Mouse (Mus musculus): ENCODE data around the gene Rgp1. TPM values are rescaled to one million over a fixed set of nuclear protein-coding genes. Genes with fewer than 3 reads are reported as not detected.

Rgp1 gene
- polyA plus RNA-seq, 1 experiment from 2014 or later: 24.8 TPM

DNA sequence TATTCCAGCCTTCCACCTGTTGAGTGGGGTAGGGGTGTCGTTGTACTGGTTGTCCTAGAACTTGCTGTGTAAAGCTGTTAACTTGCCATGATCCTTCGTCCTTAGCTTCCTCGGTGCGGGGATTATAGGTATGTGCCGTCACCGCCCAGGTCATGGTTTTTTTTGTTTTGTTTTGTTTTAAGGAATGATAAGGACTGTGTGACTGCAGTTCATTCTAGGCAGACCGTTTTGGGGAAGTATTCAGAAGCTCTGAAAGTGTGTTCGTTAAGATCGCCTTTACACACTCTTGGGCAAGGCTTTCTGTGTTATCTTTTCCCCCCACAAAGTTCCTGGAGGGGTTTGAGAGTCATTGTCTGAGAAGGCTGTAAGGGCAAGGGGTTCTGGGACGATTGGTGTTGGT is 34.0 kb downstream of the Rgp1 start:
- ATAC-seq (replicated peaks): no peak
- H3K4me2 ChIP-seq: no peak overlapping the region
- no peaks in the 10 kb centered on the region for H3K4me1 ChIP-seq
- H3K9ac ChIP-seq: no peak overlapping the region
- H3K27ac ChIP-seq: no peak overlapping the region
- no peaks in the 10 kb centered on the region for H3K9me3 ChIP-seq
- no peaks in the 10 kb centered on the region for H3K27me3 ChIP-seq (replicated peaks)
- 71% methylated on average over 10 of the region's 10 CpGs for WGBS
- H3K36me3 ChIP-seq (replicated peaks): no peaks in the 10 kb centered on the region
- no peak overlapping the region for H3K4me3 ChIP-seq

DNA sequence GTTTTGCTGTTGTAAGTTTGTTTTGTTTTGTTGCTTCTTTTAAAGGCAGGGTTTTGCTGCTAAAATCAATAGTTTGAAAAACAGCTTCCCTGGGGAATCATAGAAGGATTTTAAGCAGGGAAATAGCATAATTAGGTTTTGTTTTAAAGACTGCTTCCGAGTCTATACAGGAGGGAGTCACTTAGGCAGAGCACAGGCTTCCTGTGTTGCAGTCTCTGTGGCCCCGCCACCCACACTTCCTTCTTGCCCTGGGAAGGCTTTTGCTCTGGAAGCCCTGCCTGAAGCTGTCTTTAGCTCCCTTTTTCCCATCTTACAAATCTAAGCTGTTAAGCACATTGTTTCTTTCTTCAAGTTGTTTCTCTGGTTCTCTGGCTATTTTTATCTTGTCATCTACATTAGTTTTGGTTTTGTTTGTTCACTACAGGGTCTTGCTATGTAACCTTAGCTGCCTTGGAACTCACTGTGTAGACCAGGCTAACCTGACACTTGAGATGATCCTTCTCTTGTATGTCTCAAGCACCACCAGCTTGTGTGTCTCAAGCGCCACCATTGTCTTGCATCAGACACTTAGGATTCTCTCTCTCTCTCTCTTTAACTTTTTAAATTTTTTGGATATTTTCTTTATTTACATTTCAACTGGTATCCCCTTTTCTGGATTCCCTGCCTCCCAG is 34.7 kb downstream of the Rgp1 start:
- Histone ChIP-seq H3K4me3 (no peak overlapping the region), H3K4me2 (no peak overlapping the region), H3K9ac (no peak overlapping the region), H3K4me1 (no peaks in the 10 kb centered on the region), H3K9me3 (no peaks in the 10 kb centered on the region), H3K27me3 (replicated peaks) (no peaks in the 10 kb centered on the region), H3K27ac (no peak overlapping the region), H3K36me3 (replicated peaks) (no peaks in the 10 kb centered on the region)
- ATAC-seq (replicated peaks): no peak
- WGBS: 63% methylated on average over 3 of the region's 3 CpGs

- 89% methylated on average over 4 of the region's 4 CpGs for WGBS
- Histone ChIP-seq H3K4me1 (no peaks in the 10 kb centered on the region), H3K27me3 (replicated peaks) (0 out of 2 replicates have a peak, but pooled peaks cover 2% of the 10 kb centered on the region), H3K27ac (no peak overlapping the region), H3K4me2 (no peak overlapping the region), H3K9ac (no peak overlapping the region), H3K36me3 (replicated peaks) (no peaks in the 10 kb centered on the region), H3K9me3 (0 out of 2 replicates have a peak, but pooled peaks cover 3% of the 10 kb centered on the region), H3K4me3 (no peak overlapping the region)
- no peak for ATAC-seq (replicated peaks)
Measured at GRCm38 (mm10) chr4:43620146-43620778, 41.7 kb downstream of the Rgp1 start.

DNA sequence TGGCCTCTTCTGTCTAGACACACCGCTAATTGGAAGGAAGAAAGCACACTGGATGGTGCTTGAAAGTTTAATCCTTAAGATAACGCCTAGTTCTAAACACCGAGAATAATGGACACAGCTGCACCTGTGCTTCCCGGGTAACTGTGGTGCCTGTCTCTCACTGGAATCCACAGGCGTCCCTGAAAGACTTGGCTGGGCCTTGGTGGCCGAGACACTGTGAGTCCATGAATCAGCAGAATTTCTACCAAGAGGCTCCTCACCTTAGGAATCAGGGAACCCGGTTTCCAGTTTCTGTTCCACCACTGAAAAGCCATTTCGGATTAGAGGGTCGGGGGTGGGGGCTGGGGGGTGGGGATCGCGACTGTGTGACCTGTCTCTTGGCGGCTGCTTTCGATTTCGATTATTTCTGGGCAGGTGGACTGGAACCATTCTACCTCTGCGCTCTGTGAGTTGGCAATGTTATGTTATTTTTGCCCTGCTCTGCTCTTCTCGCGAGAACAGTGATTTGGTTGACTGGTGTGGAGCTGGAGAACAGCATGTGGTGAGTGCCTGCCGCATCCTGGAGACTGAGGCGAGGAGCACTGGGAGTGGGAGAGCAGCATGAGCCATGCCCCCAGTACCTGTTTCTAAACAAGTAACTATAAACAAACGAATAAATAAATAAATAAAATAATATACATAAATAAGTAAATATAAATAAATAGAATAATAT is 50.7 kb downstream of the Rgp1 start:
- Histone ChIP-seq H3K27me3 (replicated peaks) (no peaks in the 10 kb centered on the region), H3K4me1 (peaks cover 41% of the 10 kb centered on the region), H3K4me2 (peak overlapping the region; percentile 16; the same call in 1 of the 2 replicates), H3K36me3 (replicated peaks) (no peaks in the 10 kb centered on the region), H3K9me3 (0 out of 2 replicates have a peak, but pooled peaks cover 5% of the 10 kb centered on the region), H3K9ac (no peak overlapping the region), H3K4me3 (no peak overlapping the region), H3K27ac (no peak overlapping the region)
- peak; percentile 45; the same call in 1 of the 2 replicates for ATAC-seq (replicated peaks)
- WGBS: 35% methylated on average over 20 of the region's 20 CpGs

GRCm38 (mm10) chr4:43630030-43630581 is 51.6 kb downstream of the Rgp1 start:
- H3K4me3 ChIP-seq: peak overlapping the region; percentile 16; the same call in 1 of the 2 replicates
- WGBS: under 1% methylated on average over 5 of the region's 5 CpGs
- peak overlapping the region; percentile 36 for H3K4me2 ChIP-seq
- peak overlapping the region; percentile 83 for H3K27ac ChIP-seq
- H3K27me3 ChIP-seq (replicated peaks): no peaks in the 10 kb centered on the region
- peaks cover 45% of the 10 kb centered on the region for H3K4me1 ChIP-seq
- ATAC-seq (replicated peaks): peak; percentile 78
- no peaks in the 10 kb centered on the region for H3K36me3 ChIP-seq (replicated peaks)
- 0 out of 2 replicates have a peak, but pooled peaks cover 4% of the 10 kb centered on the region for H3K9me3 ChIP-seq
- peak overlapping the region; percentile 27; the same call in 1 of the 2 replicates for H3K9ac ChIP-seq

GRCm38 (mm10) chr4:43630671-43631045 is 52.1 kb downstream of the Rgp1 start:
- WGBS: 18% methylated on average over 5 of the region's 5 CpGs
- Histone ChIP-seq H3K9me3 (no peaks in the 10 kb centered on the region), H3K4me2 (peak overlapping the region; percentile 90), H3K9ac (0 out of 2 replicates have a peak overlapping the region, but pooled peaks have one; percentile 87), H3K4me1 (peaks cover 45% of the 10 kb centered on the region), H3K27me3 (replicated peaks) (no peaks in the 10 kb centered on the region), H3K36me3 (replicated peaks) (no peaks in the 10 kb centered on the region), H3K4me3 (peak overlapping the region; percentile 59), H3K27ac (peak overlapping the region; percentile 83)
- ATAC-seq (replicated peaks): 0 out of 2 replicates have a peak, but pooled peaks have one; percentile 1

GRCm38 (mm10) chr4:43631046-43631955 is 52.8 kb downstream of the Rgp1 start, which contains the start of gene Npr2:
TSS of gene Npr2 (plus strand) at chr4:43631935.
- no peaks in the 10 kb centered on the region for H3K27me3 ChIP-seq (replicated peaks)
- peak within 1 kb of the TSS; percentile 87 for H3K9ac ChIP-seq
- no peaks in the 10 kb centered on the region for H3K36me3 ChIP-seq (replicated peaks)
- H3K9me3 ChIP-seq: no peaks in the 10 kb centered on the region
- ATAC-seq (replicated peaks): peak; percentile 67
- 2% methylated on average over 35 of the region's 70 CpGs for WGBS
- peak within 1 kb of the TSS; percentile 90 for H3K4me2 ChIP-seq
- H3K27ac ChIP-seq: peak within 1 kb of the TSS; percentile 83
- peaks cover 45% of the 10 kb centered on the region for H3K4me1 ChIP-seq
- peak within 1 kb of the TSS; percentile 59 for H3K4me3 ChIP-seq

DNA sequence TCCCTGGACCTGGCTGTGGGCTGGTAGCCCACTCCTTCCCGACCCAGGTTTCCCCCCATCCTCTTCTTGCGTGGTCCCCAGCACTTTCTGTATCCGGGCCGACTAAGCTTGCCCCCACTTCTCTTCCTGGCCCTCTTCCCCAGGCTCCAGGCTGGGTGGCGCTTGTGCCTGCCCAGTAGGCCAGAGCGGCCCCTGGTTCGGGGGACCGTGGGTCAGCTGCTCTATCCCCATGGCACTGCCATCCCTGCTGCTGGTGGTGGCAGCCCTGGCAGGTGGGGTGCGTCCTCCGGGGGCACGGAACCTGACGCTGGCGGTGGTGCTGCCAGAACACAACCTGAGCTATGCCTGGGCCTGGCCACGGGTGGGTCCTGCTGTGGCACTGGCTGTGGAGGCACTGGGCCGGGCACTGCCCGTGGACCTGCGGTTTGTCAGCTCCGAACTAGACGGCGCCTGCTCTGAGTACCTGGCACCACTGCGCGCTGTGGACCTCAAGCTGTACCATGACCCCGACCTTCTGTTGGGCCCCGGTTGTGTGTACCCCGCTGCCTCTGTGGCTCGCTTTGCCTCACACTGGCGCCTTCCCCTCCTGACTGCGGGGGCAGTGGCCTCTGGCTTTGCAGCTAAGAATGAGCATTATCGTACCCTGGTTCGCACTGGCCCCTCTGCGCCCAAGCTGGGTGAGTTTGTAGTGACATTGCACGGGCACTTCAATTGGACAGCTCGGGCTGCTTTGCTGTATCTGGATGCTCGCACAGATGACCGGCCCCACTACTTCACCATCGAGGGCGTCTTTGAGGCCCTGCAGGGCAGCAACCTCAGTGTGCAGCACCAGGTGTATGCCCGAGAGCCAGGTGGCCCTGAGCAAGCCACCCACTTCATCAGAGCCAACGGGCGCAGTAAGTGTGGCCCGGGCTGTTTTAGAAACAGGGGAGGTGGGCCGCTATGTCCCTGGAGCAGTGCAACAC is 53.7 kb downstream of the Rgp1 start:
- 41% methylated on average over 42 of the region's 42 CpGs for WGBS
- no peaks in the 10 kb centered on the region for H3K36me3 ChIP-seq (replicated peaks)
- H3K27me3 ChIP-seq (replicated peaks): no peaks in the 10 kb centered on the region
- H3K9me3 ChIP-seq: no peaks in the 10 kb centered on the region
- ATAC-seq (replicated peaks): peak; percentile 2; the same call in 1 of the 2 replicates
- peak overlapping the region; percentile 83 for H3K27ac ChIP-seq
- peak overlapping the region; percentile 87 for H3K9ac ChIP-seq
- H3K4me3 ChIP-seq: peak overlapping the region; percentile 59
- peak overlapping the region; percentile 90 for H3K4me2 ChIP-seq
- H3K4me1 ChIP-seq: peaks cover 45% of the 10 kb centered on the region

- Histone ChIP-seq H3K27ac (no peak overlapping the region), H3K4me1 (peaks cover 45% of the 10 kb centered on the region), H3K4me2 (peak overlapping the region; percentile 90; the same call in 1 of the 2 replicates), H3K9me3 (no peaks in the 10 kb centered on the region), H3K36me3 (replicated peaks) (no peaks in the 10 kb centered on the region), H3K9ac (no peak overlapping the region), H3K4me3 (no peak overlapping the region), H3K27me3 (replicated peaks) (no peaks in the 10 kb centered on the region)
- no peak for ATAC-seq (replicated peaks)
- 74% methylated on average over 8 of the region's 8 CpGs for WGBS
Measured at GRCm38 (mm10) chr4:43633296-43633695, 54.8 kb downstream of the Rgp1 start.

- H3K27ac ChIP-seq: no peak overlapping the region
- H3K4me3 ChIP-seq: no peak overlapping the region
- ATAC-seq (replicated peaks): no peak
- no peaks in the 10 kb centered on the region for H3K9me3 ChIP-seq
- H3K9ac ChIP-seq: no peak overlapping the region
- 0 out of 2 replicates have a peak overlapping the region, but pooled peaks have one; percentile 4 for H3K4me2 ChIP-seq
- H3K27me3 ChIP-seq (replicated peaks): no peaks in the 10 kb centered on the region
- peaks cover 45% of the 10 kb centered on the region for H3K4me1 ChIP-seq
- no peaks in the 10 kb centered on the region for H3K36me3 ChIP-seq (replicated peaks)
- WGBS: 97% methylated on average over 2 of the region's 2 CpGs
Measured at GRCm38 (mm10) chr4:43633736-43634135, 55.2 kb downstream of the Rgp1 start.

Measured in midbrain, embryonic 15.5 days (tissue).